Mouse (Mus musculus): ENCODE results near the gene Cfap54.

- TF ChIP-seq CTCF (IDR thresholded peaks at IDR 0.05; ENCODE audit: borderline replicate concordance, control insufficient read depth, extremely low read depth, insufficient read depth, low read length, poor library complexity) (no peak), POLR2A (IDR thresholded peaks at IDR 0.05; ENCODE audit: control insufficient read depth, extremely low read depth, insufficient read depth, low read length, poor library complexity) (no peak)
Measured at GRCm38 (mm10) chr10:93083198-93083962, 2.0 kb upstream of the Cfap54 start.
